Mouse (Mus musculus) heart, adult 18-20 months (tissue): ENCODE data around the gene Tcap. TPM values are rescaled to one million over a fixed set of nuclear protein-coding genes. Genes with fewer than 3 reads are reported as not detected.
"Not testable (repeated sequence)": the region's sequence is repeated elsewhere in the genome, so short reads cannot be mapped to it uniquely, and the experiment has no call there.

Experiments
- DNase-seq, 2 experiments: peaks; one replicate each; pipeline ENCODE4 v3.0.0; 2021 to 2022; ENCODE audit warnings: mixed read lengths in 1 of 2
- total RNA-seq, 2 experiments: library from RNA; stranded (reverse); gene quantifications; 2 replicates each; pipeline ENCODE4 v1.2.3; 2021

Tcap gene
- total RNA-seq, 2 experiments from 2014 or later = 1,636 to 2,096 TPM

GRCm38 (mm10) chr11:98380106-98380505 is 3.5 kb upstream of the Tcap start:
- DNase-seq = peak; percentile 71 to 73

DNA sequence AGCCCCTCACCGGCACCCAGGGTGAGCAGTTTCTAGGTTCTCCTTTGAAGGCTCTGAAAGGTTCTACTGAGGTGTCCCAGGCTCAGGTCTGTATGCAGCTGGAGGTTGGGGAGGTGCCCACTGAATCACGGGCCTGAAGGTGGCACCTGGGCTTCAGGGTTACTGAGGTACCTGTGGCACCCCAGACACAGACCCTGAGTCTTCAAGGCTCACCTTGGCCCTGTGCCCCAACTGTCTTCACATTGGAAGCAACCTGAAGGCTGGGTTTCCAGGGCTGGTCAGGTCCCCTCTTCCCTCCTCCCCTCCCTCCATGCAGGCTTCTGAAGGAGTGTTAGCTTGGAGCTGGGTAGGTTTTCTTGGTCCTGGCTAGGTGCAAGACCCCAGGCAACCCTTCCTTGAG is 2.0 kb upstream of the Tcap start:
- no peak for DNase-seq

DNA sequence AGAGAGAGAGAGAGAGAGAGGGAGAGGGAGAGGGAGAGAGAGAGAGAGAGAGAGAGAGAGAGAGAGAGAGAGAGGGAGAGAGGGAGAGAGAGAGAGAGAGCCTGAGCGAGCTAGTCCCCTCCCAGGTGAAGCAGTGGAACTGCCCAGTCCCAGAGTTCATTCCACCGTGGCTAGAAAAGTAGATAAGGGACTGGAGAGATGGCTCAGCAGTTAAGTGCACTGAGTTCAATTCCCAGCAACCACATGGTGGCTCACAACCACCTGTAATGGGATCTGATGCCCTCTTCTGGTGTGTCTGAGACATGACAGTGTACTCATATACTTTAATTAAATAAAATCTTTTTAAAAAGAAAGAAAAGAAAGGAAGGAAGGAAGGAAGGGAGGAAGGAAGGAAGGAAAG is 1.2 kb upstream of the Tcap start:
- DNase-seq = not testable (repeated sequence)

DNA sequence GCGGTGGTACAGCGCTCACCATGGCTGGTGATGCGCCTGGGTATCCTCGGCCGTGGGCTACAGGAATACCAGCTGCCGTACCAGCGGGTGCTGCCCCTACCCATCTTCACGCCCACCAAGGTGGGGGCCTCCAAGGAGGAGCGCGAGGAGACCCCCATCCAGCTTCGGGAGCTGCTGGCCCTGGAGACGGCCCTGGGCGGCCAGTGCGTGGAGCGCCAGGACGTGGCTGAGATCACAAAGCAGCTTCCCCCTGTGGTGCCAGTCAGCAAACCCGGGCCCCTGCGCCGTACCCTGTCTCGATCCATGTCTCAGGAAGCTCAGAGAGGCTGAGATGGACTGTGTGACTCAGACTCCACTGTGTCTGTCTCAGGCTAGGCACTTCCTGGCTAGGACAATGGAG is 605 bp downstream of the Tcap start:
- DNase-seq = no peak

- peak; percentile 76 to 78 for DNase-seq
Measured at GRCm38 (mm10) chr11:98384721-98385637, 1.4 kb downstream of the Tcap start.

DNA sequence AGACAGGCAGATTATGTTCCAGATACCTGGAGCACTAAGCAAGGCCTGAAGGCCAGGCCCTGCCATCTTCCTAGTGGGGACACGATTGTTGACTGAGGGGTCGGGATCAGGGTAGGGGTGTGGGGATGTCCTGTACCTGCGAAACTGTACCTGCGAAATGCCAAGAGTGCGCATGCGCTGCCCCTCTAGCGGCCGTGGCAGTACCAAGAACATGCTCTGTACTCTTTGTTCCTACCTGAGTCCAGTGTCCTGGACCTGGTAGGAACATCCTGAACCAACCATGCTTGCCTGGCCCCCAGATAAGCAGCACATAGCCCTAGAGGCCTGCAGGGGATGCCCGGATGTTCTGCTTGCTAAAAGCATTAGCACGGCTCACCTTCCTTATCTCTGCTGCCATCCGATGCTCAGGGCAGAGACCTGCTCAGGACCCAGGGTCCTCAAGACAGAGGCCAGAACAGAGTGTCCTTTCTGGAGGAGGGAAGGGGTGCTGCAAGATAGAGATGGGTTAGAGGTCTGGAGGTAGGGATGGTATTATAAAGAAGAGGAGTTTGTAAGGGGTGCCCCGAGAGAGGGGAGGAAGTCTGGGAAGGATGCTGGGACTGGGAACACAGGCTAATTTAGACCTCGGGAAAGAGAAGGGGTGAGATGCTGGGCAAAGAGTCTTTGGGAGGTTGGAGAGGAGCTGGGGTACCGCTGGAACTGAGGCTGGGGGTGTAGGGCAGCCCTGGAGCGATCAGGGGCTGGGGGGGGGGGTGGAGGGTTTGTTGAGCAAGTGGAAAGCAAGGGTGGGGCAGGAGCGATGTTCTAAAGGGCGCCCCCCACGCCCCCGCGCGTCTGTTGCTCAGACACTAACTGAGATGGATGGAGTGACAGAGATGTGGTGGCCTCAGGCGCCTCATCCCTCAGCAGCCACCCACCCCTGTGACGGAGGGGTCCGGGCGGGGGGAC is 2.3 kb downstream of the Tcap start, which contains the start of gene Pnmt:
Gene Pnmt, plus strand, starts transcription at position 813 of the 948 bp plus-strand sequence.
- peak; percentile 70 to 77 for DNase-seq

DNA sequence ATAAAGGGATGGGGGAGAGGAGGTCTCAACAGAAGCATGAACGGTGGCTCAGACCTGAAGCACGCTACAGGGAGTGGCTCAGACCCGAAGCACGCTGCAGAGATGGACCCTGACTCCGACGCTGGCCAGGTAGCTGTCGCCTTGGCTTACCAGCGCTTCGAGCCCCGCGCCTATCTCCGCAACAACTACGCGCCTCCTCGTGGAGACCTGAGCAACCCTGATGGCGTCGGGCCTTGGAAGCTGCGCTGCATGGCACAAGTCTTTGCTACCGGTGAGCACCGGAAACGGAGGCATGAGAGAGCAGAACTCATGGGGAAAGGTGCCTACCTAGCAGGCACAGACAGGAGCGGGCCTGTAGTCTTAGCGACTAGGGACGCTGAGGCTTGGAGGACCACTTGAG is 3.0 kb downstream of the Tcap start:
- DNase-seq = no peak

- no peak for DNase-seq
Measured at GRCm38 (mm10) chr11:98387056-98387577, 3.5 kb downstream of the Tcap start.

- no peak for DNase-seq
Measured at GRCm38 (mm10) chr11:98388282-98388681, 4.7 kb downstream of the Tcap start.

DNA sequence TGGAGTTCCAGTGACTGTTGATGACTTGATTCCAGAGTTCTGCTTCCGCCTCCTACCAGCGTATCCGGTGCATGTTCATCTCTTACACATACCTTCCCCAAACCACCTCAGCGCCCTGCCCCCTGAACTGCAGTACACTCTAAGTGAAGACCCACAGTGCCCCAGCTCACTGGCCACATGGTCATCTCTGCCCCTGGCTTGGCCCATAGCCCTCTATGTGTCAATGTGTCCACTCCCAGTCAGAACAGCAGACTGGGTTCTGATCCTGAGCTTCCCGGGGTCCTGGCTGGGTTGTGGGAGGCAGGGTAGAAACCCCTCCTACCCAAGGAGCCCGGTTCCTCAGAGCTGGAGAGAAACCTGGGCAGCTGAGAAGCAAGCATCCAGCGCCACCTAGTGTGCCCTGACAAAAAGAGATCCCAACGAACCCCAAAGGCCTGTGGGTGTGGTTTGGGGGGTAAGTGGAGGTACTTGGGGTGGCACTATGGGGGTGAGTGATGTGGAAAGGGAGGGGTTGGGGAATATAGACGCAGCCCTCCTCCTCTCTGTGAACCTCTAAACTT is 5.7 kb downstream of the Tcap start:
- DNase-seq = peak in 1 of 2 experiments; percentile 65

GRCm38 (mm10) chr11:98390141-98390540 is 6.5 kb downstream of the Tcap start:
- no peak for DNase-seq

DNA sequence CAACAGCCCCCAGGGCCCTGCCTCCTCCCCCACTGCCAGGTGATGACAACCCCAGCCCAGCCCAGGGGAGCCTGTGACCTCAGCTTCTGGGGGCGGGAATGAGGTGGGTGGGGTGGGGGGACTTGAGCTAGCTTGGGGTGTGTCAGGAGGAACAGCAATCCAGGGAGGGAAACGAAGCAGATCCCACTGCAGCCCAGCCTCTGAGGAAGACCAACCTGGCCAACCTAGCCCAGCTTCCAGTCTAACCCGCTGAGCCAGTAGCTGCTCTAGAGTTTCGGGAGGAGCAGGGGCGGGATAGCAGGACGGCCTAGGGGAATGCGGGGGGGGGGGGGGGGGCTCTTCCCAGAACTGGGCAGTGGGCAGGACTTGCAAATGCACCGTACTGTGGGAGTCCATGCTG is 8.4 kb downstream of the Tcap start:
- DNase-seq = no peak

GRCm38 (mm10) chr11:98392645-98393044 is 9.0 kb downstream of the Tcap start:
- no peak for DNase-seq

GRCm38 (mm10) chr11:98393317-98393716 is 9.7 kb downstream of the Tcap start:
- peak; percentile 59 to 65 for DNase-seq

GRCm38 (mm10) chr11:98394301-98394700 is 10.7 kb downstream of the Tcap start:
- DNase-seq = peak; percentile 71 to 81

GRCm38 (mm10) chr11:98395041-98395440 is 11.4 kb downstream of the Tcap start:
- DNase-seq = peak; percentile 66 to 83

DNA sequence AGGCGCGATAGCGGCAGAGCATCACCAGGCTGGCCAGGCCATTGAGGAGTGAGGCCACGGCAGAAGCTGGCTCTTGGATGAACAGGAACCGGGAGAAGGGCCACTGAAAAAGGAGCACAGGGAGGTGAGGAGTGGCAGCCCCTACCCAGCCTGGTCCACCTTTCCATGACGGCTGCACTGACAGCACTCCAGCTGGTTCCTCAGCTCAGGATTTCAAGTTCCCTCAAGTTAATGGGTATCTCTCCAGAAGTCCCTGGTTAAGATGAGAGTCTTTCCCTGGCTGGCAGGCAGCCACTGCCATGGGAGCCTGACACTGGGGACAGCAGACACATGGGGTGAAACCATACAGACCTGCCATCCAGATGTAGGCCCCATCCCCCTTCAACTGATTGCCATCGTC is 14.3 kb downstream of the Tcap start:
- no peak for DNase-seq

DNA sequence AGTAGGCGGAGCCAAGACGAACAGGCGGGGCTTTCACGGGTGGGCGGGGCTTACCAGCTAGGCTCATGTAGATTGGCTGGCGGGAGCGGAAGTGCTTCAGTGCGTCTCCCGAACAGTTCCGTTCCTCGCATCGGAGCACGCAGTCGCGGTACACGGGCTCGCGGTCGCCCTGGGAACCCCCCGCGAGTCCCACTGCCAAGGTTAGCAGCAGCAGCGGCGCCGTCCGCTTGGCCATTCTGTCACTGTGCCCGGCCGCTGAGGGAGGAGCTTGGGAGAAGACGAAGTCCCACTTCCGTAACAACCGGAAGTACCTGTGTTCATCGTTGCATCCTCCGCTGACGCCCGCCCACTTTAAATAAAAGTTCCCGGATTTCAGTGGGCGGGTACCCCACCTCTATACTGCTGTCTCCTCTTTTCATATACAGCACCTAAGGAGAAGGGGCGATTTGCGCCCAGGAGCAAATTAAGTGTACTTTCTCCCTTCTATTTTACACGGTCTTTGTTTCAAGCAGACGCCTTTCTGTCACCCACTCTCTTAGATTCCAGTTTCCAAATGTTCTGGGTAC is 16.6 kb downstream of the Tcap start, which contains the start of gene Pgap3:
Gene Pgap3, minus strand, starts transcription at position 330 of the 566 bp plus-strand sequence.
- DNase-seq = peak; percentile 92

GRCm38 (mm10) chr11:98400816-98401215 is 17.2 kb downstream of the Tcap start:
- no peak for DNase-seq

DNA sequence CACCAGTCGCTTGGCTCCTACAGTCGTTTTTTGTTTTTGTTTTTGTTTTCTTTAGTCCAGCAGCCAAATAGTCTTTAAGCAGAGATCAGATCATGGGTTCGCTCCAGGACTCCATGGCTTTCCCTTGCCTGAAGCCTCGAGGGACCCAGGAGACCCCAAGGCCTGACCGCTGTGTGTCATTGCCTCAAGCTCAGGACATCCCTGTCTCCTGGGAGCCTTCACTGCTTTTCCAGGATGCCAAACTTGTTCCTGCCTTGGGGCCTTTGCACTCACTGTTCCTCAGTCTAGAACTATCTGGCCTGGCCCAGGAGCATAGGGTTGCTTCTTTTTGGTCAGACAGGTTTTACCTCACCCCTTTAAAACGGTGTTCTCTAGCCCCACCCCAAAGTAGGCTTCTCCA is 23.0 kb downstream of the Tcap start:
- DNase-seq = no peak

DNA sequence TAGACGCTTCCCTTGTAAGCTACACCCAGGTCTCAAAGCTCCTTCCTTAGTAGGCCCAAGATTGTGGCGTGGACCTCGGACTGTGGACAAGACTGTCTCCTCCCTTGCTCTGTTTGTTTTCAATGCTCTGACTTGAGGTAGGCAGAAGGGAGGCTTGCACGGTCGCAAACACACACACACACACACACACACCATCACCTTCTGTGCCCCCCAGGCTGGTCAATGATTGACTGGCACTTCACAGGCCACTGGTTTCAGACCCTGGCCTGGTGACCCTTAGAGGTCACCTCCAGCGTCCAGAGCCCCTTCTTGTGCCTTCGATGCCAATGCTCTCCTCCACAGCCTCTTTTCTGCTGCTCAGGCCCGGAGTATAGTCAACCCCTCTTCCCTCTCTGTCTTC is 25.3 kb downstream of the Tcap start:
- no peak for DNase-seq

DNA sequence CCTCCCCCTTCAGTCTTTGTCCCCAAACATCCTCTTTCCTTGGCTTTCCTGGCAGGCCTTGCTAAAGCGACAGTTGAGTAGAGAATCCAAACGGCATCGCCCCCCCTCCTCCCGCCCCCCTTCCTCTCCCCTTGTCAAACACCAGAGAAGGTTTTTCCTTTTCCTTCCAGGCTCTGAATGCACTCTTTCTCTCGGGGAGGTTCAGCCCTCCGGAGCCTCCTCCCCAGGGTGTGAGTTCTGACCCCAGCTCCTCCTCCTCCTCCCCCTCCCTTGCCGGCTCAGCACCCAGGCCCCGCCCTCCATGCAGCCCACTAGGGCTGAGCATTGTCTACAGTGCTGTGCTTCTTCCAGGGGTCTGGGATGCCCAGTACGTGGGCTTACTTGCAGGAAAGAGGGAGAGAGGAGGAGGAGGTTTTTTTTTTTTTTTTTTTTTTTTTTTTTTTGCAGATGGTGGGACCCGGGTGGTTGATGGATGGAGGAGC is 25.8 kb downstream of the Tcap start:
- DNase-seq = no peak
